Mouse (Mus musculus) testis, postnatal 14 days (tissue): Measurements from ENCODE around the gene Chp2.

Experiments
- DNase-seq: peaks from one replicate; pipeline ENCODE4 v3.0.0; 2021; ENCODE audit warnings: low spot score

Gene Chp2

DNA sequence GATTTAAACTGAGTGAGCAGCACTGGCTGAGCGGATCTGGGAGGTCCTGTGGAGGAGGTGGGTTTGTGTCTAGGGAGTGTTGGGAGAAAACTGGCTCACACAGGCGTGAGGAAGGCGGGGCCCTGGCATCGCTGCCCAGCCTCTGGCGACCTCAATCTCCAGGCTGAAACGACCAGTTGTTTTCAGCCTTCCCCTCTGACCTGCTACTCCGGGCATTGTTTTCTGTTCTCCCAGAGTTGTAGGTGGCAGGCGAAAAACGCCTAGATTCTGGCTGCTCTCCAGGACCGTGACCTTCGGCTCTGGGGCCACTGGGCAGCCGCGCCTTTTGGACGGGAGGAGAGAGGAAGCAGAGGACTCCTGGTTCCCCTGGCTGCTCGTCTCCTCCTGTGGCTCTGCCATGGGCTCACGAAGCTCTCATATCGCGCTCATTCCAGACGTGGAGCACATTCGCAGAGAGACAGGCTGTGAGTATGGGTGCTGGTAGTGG lies at the start of gene Chp2:
Gene Chp2, plus strand, starts transcription at position 182 of the 487 bp plus-strand sequence.
- peak; percentile 70 for DNase-seq

DNA sequence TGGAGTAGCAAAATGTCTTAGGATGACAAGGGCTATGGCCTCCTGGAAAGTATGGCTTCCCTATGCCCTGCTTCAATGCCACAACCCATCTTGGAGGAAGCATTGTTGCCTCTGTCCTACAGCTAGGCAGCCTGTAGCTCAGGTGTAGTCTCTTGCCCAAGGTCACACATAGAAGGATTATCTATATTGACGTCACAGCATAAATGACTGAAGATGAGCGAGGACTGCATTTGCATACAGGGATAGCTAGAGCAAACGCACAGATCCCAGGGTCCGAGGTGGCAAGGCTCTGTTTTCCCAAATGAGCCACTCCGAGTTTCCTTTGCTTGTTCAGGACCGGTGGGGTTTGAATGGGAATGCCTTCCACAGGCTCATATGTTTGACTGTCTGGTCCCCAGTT lies 48.6 kb upstream of the Chp2 start:
- no peak for DNase-seq

GRCm38 (mm10) chr7:122171613-122172012 lies 47.7 kb upstream of the Chp2 start:
- no peak for DNase-seq

DNA sequence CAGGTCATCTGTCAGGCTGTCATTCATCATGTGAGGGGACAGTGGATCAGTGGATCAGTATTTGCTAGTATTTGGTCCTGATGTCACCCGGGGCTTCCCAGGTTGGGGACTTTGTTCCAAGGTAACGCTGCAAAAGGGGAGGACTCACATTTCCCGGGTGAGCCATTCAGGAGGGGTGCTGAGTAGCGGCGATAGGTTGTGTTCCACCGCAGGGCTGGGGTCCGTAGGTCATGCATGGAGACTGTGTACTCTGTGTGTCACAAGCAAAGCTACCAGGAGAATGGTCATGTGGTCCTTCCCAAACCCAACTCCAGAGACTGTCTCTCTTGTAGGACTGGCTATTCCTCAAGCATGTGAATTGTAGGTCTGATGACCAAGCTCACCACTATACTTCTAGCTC lies 38.6 kb upstream of the Chp2 start:
- no peak for DNase-seq

DNA sequence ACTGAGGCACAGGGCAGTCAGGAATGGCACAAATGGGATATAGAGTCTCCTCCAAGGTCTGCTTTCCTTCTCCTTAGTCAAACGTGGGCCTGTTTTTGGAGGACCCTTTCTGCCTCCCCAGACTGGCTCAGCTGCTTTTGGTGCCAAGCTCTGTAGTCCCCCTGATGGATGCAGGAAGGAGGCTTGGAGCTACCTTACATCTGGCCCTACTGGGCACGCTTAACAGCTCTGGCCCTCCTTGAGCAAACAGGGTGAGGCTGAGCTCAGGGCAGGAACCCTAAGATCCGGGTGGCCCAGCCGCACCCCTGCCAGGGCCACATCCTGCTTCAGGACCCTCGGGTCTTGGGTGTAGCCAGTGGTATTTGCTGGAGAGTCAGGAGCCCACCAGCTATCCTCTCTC lies 34.7 kb upstream of the Chp2 start:
- no peak for DNase-seq

DNA sequence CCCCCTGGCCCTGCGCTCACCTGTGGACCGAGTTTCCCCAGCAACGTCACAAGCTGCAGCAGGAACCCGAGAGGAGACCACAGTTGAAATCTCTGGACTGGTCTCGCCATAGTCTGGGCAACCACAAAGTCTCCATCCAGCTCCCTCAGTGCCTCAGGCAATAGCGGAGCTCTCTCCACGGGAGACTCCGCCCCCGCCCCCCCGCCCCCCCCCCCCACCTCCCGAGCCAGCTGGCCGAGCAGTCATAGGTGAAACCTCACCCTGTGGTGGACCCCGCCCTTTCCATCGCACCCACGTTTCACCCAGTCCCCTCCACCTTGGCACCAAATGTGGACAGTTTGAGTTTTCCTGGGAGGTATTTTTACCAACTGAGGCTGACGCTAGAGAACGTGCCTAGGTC lies 33.3 kb upstream of the Chp2 start, which contains the start of gene Ern2:
Gene Ern2, minus strand, starts transcription at position 165 of the 400 bp plus-strand sequence.
- DNase-seq = no peak

GRCm38 (mm10) chr7:122189484-122189883 lies 29.8 kb upstream of the Chp2 start:
- DNase-seq = peak; percentile 34

GRCm38 (mm10) chr7:122191097-122191496 lies 28.2 kb upstream of the Chp2 start:
- DNase-seq = peak; percentile 52

DNA sequence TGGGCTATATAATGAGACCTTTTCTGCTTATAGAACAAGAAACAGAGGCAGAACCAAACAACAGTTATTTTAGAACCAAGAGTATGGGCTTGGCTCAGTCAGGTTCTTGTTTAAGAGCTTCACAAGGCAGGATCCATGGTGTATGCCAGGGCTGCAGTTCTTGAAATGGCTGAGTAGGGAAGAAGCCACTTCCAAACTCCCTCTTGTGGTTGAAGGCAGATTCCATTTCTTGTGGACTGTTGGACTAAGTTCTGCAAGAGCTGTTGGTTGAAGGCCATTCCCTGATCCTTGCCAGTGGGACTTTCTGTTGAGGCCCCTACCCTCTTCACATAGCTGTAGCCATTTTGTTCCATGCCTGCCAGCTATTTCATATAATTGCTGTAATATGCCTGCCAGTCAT lies 25.4 kb upstream of the Chp2 start:
- no peak for DNase-seq

DNA sequence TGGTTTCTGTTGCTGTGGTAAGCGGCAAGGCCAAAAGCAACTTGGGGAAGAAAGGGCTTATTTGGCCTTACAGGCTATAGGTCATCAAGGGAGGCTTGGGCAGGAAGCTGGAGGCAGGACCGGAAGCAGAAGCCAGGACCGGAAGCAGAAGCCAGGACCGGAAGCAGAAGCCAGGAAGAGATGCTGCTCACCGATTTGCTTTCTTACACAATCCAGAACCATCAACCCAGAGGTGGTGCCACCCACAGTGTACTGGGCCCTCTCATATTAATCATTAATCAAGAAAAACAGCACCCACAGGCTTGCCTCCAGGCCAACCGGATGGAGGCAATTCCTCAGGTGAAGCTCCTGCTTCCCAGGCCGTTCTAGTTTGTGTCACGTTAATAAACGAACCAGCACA lies 22.5 kb upstream of the Chp2 start:
- DNase-seq = no peak

- DNase-seq = no peak
Measured at GRCm38 (mm10) chr7:122197306-122197705, 22.0 kb upstream of the Chp2 start.

GRCm38 (mm10) chr7:122199296-122199695 lies 20.0 kb upstream of the Chp2 start:
- DNase-seq = no peak

DNA sequence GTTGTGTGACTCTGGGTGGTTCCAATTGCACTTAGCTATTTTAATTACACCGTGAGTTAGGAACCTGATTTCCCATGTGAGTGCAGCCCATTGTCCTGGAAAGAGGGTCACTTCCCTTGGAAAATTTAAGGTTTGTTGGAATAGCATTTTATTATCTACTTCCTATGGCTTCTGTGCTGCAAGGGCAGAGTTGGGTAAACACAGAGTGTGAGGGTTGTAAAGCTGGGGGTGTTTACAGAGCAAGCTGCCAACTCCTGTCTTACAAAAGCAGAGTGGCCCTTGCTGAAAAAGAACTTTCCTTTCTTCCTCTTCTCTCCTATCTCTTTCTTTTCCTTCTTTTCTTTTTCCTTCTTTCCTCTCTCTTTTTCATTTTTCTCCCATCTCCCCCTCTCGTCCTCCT lies 15.4 kb upstream of the Chp2 start:
- DNase-seq = no peak

DNA sequence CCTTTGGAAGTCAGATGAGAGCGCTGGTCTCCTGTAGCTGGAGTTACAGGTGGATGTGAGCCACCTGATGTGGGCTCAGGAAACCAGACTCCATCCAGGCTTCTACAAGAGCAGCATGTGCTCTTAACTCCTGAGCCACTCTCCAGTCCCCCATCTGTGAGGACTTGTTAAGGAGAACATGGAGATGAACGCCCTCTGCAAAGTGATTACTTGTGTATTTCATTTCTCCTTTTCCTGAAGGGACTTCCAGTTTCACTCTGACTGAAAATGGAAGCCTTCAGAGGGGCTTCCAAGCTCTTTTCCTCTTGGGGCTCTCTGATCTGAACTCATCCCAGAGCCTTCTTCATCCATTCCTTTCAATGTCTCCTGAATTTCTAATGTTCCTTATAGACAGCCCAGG lies 13.2 kb upstream of the Chp2 start:
- DNase-seq = no peak

GRCm38 (mm10) chr7:122208276-122209021 lies 10.8 kb upstream of the Chp2 start:
- no peak for DNase-seq

GRCm38 (mm10) chr7:122226020-122226742 lies 6.9 kb downstream of the Chp2 start:
- DNase-seq = no peak

- DNase-seq = no peak
Measured at GRCm38 (mm10) chr7:122226744-122227143, 7.4 kb downstream of the Chp2 start.

DNA sequence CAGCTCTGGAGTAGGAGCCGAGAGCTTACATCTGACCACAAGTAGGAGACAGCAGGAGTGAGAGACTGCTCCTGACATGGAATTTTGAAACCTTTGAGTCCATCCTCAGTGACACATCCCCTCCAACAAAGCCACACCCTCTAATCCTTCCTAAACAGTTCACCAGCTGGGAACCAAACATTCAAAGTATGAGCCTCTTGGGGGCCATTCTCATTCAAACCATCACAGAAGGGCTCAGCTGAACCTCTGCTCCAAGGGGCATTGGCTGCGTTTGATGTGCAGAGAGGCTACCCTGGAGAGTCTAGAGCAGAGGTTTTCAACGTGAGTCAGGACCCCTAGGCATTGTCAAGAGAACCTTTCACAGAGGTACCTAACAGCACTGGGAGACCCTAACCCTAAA lies 10.0 kb downstream of the Chp2 start:
- DNase-seq = no peak

- no peak for DNase-seq
Measured at GRCm38 (mm10) chr7:122229916-122230315, 10.6 kb downstream of the Chp2 start.

DNA sequence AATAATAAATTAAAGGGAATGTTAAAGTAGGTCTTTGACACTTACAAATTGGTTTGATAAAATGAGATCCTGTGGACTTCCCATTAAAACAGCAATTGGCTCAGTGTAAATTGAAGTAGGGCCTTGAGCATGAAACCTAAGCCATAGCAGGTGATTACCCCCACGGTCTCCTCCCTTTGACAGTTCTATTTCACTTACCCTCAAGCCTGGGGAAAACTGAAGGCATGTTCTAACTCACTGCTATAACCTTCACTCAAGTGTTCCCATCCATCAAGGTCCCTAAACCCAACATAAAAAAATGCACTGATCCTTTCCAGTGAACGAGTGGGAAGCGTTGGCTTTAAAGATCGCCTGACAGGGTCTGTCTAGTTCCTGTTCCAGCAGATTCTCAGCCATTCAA lies 11.6 kb downstream of the Chp2 start:
- DNase-seq = no peak

GRCm38 (mm10) chr7:122238939-122239338 lies 19.6 kb downstream of the Chp2 start:
- DNase-seq = no peak

DNA sequence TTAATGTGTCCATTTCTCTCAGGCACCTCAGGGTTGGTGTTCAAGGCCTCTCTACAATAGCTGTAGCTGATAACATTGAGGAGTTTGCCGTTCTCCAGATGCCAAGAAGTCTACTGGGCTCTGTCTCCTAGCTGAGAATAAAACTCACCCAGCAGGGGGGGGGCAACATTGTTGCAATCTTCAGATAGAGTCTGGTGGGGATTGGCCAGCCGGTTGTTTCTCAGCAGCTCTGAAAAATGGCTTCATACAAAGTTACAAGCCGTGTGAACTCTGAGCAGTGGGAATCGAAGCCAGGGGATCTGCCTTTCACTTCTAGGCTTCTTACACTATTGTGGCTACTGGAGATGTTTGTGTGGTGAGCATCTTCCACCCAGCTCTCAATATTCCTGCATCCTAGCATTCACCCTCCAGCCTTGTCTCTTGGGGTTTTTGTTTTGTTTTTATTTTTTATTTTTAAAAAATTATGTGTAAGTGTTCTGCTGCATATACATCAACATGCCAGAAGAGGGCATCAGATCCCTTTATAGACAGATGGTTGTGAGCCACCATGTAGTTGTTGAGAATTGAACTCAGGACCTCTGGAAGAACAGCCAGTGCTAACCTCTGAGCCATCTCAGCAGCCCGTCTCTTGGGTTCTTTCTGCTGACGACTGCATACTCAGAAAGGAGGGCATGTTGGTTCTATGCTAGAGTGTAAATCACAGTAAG lies 21.3 kb downstream of the Chp2 start:
- peak; percentile 86 for DNase-seq

DNA sequence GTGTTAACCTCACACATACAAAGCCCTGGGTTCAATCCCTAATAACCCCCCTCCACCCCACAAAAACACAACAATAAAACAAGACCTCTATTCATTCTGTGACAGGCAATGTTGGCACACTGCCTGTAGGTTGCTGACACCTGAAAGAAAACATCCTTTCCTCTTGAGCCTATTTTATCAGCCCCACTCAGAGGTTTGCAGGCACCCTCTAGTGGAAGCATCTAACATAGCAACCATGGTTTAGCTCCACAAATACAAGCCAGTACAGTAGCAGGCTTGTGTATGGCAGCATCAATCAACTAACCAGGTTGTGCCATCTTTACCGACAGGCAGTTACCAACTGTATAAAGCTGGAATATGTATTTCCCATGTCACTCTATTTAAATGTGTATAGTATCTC lies 23.0 kb downstream of the Chp2 start:
- no peak for DNase-seq
